Mouse (Mus musculus) adrenal gland, postnatal 14 days (tissue): ENCODE results near the gene Insyn1. TPM values are rescaled to one million over a fixed set of nuclear protein-coding genes. Genes with fewer than 3 reads are reported as not detected.
A peak's percentile ranks its signal among the peaks of the same experiment; 100 is the strongest.

Source experiments
- DNase-seq: peaks from one replicate; pipeline ENCODE4 v3.0.0; 2021; ENCODE audit warnings: mixed read lengths
- total RNA-seq: library from RNA; stranded (reverse); gene quantifications from 2 replicates; pipeline ENCODE4 v1.2.3, GENCODE M21; 2021

The Insyn1 gene
- total RNA-seq, 1 experiment from 2014 or later = 8.0 TPM

DNA sequence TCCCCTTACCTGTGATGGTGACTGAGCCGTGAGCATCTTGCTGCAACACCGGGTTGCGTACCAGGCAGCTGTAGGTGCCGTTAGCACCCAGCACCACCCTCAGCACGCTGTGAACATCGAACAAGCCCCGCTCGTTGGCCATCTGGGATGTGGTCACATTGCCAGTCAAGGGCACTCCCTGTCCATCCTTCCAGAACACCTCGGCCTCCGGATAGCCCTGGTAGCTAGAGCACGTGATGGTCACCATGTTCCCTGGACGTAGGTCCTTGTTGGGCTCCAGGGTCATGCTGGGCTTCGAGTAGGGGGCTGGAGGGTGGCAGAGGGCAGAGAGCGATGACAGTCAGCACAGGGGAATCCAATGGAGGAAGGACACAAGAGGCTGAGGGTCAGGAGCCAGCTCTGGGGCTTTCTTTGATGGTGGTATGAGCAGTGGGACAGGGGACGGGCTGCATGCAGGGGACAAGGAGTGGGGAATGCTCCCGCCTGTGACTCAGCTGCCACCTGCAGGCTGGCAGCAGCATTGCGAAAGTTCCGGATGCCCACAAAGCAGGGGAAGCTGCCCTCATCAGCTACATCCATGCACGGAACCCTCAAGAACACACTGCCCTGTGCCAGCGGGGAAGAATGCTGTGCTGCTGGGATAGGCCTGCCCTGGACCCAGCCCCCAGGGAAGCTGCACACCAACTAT lies 47.2 kb downstream of the Insyn1 start:
- peak; percentile 58 for DNase-seq

- no peak for DNase-seq
These were observed 49.4 kb downstream of the Insyn1 start for GRCm38 (mm10) chr9:58537774-58538173.

GRCm38 (mm10) chr9:58539886-58540285 lies 51.5 kb downstream of the Insyn1 start:
- DNase-seq = peak; percentile 69

DNA sequence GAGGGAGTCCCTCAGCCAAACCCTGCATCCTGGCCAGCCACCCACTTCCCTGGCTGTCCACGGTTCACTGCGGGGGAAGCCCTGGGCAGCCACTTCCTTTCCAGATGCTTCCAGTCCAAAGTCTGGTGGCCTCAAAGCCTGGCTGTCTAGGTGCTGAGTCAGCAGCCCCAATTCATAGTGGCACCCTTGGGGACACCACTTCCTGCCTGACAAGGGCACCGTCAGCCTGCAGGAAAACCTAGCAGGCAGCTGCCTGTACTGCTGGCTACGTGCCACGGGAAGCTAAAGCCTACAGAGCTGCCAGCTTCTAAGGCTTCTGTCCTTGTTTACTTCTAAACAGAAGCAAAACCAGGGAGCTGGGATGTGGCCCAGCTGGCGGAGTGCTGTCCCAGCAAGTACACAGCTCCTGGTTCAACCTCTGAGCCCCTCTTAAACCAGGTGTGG lies 53.5 kb downstream of the Insyn1 start:
- DNase-seq = peak; percentile 95

GRCm38 (mm10) chr9:58544879-58545324 lies 56.5 kb downstream of the Insyn1 start:
- DNase-seq = peak; percentile 31

DNA sequence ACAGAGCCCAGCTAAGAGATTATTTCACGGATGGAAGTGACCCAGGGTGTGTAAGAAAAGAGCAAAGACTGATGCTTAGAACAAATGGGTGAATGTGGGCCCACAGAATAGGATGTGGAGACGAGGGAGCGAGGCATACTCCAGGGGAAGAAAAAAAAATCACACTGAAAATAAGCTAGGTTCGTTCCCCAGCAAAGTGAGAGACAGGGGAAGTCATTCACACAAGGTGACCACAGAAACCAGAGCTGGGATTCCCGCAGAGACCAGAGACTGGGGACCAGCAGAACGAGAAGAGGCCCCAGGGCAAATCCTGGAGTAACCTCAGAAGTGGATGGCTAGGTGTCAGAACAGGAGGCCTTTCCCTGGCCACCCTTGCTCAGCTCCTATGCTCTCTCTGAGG lies 57.0 kb downstream of the Insyn1 start:
- no peak for DNase-seq

- DNase-seq = peak; percentile 61
These were observed 58.4 kb downstream of the Insyn1 start for GRCm38 (mm10) chr9:58546630-58547360.

GRCm38 (mm10) chr9:58548897-58549296 lies 60.5 kb downstream of the Insyn1 start:
- DNase-seq = no peak

Other genes with a start within 250 kb of the Insyn1 start
- 21.4 and 26.8 TPM in 2 replicates for gene Pml, start 238.8 kb upstream of the Insyn1 start, total RNA-seq
- 13.4 and 18.8 TPM in 2 replicates for gene Stoml1, start 235.4 kb upstream of the Insyn1 start, total RNA-seq
- 29.8 and 32.9 TPM in 2 replicates for gene Loxl1, start 175.4 kb upstream of the Insyn1 start, total RNA-seq
- not detected in 2 replicates for gene Tbc1d21, start 118.1 kb upstream of the Insyn1 start, total RNA-seq
- gene Cd276, start 66.8 kb downstream of the Insyn1 start, total RNA-seq = 14.1 and 15.0 TPM in 2 replicates
- gene Nptn, start 93.6 kb downstream of the Insyn1 start, total RNA-seq = 159 and 169 TPM in 2 replicates